Mouse (Mus musculus) kidney, postnatal 10 days (tissue): ENCODE results near the gene Ros1.
A peak's percentile ranks its signal among the peaks of the same experiment; 100 is the strongest.

Experiments used
- DNase-seq: peaks from one replicate; pipeline ENCODE4 v3.0.0; 2021; ENCODE audit warnings: mixed read lengths

Ros1 gene

GRCm38 (mm10) chr10:52194957-52195852, at the start of gene Ros1:
Gene Ros1, minus strand, starts transcription at chr10:52195244.
- no peak for DNase-seq

DNA sequence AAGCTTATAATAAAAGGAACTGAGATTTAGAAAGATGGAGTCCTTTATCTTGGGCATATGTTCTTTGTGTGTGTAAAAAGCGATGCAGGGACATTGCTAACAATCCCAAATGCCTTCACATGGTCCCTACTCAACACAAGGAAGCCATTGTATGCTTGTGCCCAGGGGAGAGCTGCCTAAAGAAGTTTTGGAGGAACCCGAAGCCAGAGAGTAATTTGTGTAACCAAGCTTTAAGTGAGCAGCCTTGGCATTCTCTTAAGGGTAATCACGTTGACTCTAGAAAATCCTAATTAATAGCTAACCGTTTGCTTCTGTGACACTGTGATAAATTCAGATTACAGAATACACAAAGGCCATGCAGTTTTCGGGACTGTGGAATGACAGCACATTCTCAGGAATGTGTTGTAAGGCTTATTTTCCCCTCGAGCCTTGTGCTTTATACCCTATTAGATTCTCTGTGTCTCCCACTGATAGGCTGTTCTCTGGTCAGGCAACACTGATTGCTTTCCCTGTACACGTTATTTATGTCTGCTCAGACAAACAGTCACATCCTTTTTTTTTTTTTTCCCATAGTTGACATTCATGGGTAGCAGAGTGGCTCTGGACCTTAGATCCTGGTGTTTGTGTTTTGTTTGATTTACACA, 47.8 kb upstream of the Ros1 start:
- no peak for DNase-seq

DNA sequence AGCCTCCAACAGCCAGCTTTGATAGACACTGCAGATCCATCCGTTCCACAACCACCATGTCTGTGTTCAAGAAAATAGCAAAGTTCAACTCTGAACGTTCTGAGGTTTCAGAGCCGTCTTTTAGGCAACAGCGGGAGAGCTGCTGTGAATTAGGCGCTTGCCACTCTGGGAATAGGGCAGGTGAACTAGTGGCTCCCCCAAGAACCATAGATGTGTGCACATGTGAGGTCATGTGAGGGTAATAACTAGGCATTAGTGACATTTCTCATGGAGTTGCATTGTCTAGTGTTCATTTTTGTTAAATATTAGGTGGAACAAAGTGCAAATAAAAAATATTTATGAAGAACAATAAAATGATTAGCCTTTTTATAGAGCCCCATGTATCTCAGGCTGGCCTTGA, 47.0 kb upstream of the Ros1 start:
- no peak for DNase-seq

- no peak for DNase-seq
These were observed 40.4 kb upstream of the Ros1 start for GRCm38 (mm10) chr10:52235461-52235860.

DNA sequence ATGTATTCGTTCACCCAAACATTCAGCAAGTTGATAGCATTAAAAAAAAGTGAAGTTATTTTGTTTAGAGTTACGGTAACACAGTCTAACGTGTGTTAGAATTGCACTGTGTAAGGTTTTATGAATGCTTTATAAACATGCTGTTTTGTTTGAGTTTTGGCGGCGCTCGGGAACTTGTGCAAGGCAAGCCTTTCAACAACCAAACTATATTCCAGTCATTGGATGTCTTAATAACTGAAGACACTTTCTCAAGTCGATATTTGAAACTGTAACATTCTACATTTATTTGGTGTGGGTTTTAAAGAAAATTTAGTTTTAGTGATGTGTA, 39.6 kb upstream of the Ros1 start:
- DNase-seq, result no peak

DNA sequence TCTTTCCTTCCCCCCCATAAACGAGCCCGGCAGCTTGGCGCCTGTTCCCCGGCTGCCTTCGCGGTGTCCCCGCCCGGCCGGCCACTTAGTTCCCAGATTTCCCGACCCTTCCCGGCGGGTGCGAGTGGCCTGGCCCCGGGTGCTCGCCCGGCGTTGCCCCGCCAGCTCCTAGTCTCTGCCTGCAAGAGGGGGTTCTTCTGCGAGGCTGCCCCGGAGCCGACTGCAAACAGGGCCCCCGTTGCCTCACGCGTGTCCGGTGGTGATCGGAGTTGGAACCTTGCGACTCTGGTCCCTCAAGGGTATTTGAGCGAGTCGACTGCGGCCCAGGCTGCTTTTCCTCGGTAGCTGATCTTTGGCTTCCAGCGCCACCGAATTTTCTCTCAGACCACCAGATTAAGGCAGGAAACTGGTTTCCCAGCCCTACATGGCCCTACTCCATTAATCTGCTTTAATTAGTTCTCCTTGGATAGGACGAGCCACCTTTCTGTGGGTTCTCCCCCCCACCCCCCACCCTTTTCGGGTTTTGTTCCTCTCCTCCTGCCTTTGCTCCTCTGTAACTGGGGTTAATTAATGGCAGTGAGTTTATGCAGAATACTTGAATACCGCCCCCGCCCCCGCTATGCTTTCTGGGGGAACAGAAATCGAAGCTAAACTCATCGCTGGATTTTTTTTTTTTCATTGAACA, 39.1 kb upstream of the Ros1 start:
- DNase-seq, result peak; percentile 61

GRCm38 (mm10) chr10:52233301-52233968, 38.4 kb upstream of the Ros1 start, which contains the start of gene Dcbld1:
Gene Dcbld1, plus strand, starts transcription at chr10:52233619.
- DNase-seq, result peak; percentile 87

DNA sequence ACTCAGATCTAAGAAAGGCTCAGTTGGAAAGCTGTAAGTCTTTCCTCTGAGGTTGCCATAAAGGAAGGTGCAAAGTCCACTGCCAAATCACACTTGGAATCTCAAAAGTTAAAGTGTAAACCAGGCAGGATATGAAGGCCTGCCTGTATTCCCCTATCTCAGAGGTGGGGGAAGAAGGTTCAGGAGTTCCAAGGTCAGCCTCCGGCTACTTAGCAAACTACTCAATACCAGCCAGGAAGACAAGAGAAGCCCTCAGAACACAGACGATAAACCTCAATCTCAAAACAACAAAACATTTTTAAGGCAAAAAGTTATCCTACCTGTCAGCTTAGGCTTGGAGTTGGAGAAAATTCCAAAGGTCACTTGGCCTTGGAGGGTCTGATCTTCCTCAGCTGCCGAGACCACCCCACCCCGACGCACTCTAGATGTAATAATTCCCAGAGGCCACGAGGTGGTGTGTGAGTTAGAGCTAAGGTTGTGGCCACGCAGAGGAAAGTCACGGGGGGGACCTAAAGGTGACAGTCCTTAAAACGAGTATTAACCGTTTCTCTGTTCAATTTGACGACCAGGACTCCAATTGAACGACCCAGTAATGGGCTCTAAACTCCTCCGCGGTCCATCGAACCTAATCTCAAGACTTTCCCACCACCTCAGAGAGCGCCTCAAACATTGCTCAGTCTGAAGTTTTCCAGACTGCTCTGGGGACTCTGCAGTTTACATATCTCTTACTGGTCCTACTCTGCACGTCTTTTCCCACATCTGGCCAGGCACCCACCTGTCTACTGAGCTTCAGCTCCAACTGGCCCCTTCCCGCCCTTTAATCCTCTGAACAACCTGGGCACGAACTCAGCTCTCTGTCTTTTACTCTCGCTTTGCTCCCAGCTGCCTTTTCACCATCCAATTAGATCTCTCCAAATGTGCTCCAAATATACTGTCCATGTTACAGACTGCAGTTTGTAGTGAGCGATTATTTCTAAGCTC, 37.4 kb upstream of the Ros1 start:
- DNase-seq, result peak; percentile 70

- DNase-seq, result no peak
These were observed 24.6 kb upstream of the Ros1 start for GRCm38 (mm10) chr10:52219600-52219999.

- peak; percentile 18 for DNase-seq
These were observed 22.5 kb upstream of the Ros1 start for GRCm38 (mm10) chr10:52217564-52217934.

- DNase-seq, result peak; percentile 84
These were observed 21.9 kb upstream of the Ros1 start for GRCm38 (mm10) chr10:52216797-52217563.

- no peak for DNase-seq
These were observed 20.3 kb upstream of the Ros1 start for GRCm38 (mm10) chr10:52215267-52215818.

DNA sequence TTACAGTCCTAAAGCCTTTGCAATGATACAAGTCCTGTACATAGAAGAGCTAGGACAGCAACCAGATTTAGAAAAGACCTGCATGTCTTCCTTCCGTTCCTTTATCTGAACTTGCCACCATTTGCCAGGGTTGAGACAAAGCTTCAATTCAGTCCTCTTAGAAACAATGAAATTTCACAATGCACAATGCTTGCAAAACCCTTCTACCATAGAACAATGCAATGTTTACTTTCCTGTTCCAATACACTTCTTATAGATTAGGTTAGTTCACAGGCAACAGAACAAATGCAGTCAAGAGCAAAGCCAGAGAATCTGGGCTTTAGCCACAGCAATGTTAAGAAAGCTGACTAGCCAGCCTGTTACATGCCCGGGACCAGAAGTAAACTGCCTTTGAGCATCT, 9.0 kb upstream of the Ros1 start:
- no peak for DNase-seq

- DNase-seq, result no peak
These were observed 9.1 kb downstream of the Ros1 start for GRCm38 (mm10) chr10:52185900-52186299.

GRCm38 (mm10) chr10:52182878-52183277, 12.2 kb downstream of the Ros1 start:
- DNase-seq, result peak; percentile 10

DNA sequence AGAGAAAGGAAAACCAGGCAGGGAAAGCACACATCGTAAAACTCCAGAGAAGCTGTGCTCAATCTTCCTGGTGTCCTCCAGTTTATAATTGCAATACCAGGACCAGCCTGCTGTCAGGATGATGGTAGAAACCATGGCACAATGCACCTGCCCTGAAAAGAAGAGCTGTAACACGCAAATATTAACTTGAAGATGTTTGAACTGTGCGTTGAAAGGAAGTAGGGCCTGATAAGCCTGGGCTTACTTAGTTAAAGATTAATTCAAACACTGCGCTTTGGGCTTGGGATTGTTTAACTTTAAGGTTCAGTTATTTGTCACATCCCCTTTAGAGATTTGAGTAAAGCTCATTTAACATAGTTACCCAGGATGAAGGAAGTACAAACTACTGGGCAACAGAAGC, 20.7 kb downstream of the Ros1 start:
- DNase-seq, result no peak

- DNase-seq, result no peak
These were observed 24.6 kb downstream of the Ros1 start for GRCm38 (mm10) chr10:52170489-52170888.

DNA sequence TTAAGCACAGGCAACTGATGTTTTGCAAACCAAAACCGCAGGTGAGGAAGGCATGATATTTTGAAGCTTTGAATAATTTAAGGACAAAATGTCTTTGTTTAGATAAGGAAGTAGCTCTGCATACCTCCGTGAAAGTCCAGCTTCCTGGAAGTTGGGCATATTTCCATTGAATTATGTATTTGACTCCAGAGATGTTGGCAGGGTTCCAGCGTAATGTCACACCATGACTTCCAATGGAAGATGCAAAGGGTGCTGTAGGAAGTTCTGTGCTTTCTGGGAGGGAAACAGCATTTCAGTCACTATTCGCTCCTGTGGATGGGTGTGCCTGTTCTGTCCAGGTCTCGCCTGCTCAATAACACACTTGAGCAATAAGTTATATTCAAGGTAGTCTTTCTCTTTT, 25.2 kb downstream of the Ros1 start:
- DNase-seq, result peak; percentile 58

DNA sequence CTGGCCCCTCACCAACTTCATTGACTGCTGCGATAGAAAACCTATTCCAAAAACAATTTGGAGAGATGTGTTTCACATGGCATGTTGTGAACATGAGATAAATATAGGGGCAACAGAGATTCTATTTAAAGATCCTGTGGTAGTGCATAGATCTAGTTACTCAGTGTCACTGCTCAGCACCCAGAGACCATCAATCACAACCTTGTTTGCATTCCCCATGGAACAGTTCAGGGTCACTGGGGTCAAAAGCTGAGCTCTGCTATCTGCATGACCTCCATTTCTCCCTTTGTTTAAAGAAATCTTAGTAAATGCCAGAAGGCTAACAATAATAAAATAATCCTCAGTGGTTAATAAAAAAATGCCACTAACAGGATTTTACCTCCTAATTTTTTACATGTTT, 29.7 kb downstream of the Ros1 start:
- DNase-seq, result no peak

DNA sequence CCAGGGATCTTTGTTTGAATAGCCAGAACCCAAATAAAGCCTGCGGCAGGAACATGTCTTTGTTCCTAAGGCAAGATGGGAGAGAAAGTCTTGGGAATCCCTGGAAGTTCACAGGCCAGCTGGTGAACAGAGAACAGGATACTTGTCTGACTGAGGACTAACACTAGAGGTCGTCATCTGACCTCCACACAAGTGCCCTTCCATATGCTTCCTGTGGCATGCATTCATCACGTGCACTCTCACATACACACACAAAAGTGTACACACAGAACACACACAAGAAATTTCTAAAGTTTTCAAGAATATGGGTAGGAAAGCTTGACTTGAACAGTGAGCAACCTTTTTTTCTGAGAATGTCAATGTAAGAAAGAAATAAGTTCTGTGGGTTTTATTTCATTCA, 34.4 kb downstream of the Ros1 start:
- no peak for DNase-seq

DNA sequence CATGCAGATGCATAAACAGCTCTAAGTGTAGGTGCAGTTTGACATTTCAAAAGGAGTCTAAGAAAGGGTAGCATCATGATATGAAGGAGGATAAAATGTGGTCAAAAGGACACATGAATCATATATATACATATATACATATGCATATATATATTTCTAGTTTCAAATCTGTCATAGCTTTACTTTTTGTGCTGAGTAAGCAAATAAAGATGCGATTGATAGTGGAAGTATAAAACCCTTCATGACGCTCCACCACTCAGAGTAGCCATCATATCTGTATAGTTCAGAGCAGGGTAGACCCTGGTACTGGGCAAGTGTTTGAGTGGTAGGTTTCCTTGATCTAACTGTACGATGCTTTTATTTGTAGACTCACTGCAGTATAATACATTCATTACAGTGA, 35.3 kb downstream of the Ros1 start:
- no peak for DNase-seq
